Mouse (Mus musculus) heart, postnatal 25 days (tissue): Measurements from ENCODE around the gene Hist1h1d. TPM values are rescaled to one million over a fixed set of nuclear protein-coding genes. Genes with fewer than 3 reads are reported as not detected.
"Not testable (repeated sequence)": the region's sequence is repeated elsewhere in the genome, so short reads cannot be mapped to it uniquely, and the experiment has no call there.

Experiments used
- DNase-seq: peaks from one replicate; pipeline ENCODE4 v3.0.0; 2022; ENCODE audit warnings: low spot score
- intact Hi-C: fragments of 180-260 bp; cut with DNase I; formaldehyde crosslinking; loops from one replicate; pipeline ENCODE4 v1.15.1; 2025
- total RNA-seq, 2 experiments: library from RNA; stranded (reverse); gene quantifications; 2 replicates each; pipeline ENCODE4 v1.2.3; 2021

Hist1h1d gene
- total RNA-seq, 2 experiments from 2014 or later, result 1.8 to 2.5 TPM

DNA sequence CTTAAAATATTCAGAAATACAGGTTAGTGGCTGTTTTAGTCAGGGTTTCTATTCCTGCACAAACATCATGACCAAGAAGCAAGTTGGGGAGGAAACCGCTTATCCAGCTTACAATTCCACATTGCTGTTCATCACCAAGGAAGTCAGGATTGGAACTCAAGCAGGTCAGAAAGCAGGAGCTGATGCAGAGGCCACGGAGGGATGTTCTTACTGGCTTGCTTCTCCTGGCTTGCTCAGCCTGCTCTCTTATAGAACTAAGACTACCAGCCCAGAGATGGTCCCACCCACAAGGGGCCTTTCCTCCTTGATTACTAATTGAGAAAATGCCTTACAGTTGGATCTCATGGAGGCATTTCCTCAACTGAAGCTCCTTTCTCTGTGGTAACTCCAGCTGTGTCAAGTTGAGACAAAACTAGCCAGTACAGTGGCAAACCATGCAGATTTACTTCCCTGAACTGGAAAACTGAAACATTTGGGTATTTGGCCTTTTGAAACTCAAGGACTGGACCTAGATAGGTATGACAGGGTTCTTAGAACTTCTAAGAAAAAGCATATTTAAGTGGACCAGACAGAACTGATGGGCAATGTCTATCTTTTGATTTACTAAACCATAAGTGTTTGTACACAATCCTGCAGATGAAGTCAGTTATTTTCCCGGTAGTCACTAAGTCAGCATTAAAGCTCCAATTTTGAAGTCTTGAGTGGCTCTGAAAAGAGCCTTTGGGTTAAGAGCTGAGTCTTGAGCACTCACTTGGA is 10.7 kb upstream of the Hist1h1d start:
- intact Hi-C loops, DNase-seq: not testable (repeated sequence)

DNA sequence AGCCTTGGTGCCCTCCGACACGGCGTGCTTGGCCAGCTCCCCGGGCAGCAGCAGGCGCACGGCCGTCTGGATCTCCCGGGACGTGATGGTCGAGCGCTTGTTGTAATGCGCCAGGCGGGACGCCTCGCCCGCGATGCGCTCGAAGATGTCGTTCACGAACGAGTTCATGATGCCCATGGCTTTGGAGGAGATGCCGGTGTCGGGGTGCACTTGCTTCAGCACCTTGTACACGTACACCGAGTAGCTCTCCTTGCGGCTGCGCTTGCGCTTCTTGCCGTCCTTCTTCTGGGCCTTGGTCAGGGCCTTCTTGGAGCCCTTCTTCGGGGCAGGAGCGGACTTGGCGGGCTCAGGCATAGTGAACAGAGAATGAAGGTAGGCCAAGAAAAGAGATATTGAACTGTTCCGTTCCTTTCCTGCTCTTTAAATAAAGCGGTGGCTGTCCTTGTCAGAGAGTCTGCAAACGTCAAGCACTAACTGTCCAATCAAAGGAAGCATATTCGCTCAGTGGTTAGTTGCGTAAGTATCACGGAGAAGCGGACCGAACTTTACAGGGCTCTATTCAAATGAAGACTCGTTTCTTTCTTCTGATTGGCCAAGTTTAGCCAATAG is 10.0 kb upstream of the Hist1h1d start, which contains the start of gene Hist1h2bh:
Gene Hist1h2bh, minus strand, starts transcription at position 394 of the 609 bp plus-strand sequence.
- DNase-seq, result peak; percentile 53
- intact Hi-C loops, result not testable (repeated sequence)

DNA sequence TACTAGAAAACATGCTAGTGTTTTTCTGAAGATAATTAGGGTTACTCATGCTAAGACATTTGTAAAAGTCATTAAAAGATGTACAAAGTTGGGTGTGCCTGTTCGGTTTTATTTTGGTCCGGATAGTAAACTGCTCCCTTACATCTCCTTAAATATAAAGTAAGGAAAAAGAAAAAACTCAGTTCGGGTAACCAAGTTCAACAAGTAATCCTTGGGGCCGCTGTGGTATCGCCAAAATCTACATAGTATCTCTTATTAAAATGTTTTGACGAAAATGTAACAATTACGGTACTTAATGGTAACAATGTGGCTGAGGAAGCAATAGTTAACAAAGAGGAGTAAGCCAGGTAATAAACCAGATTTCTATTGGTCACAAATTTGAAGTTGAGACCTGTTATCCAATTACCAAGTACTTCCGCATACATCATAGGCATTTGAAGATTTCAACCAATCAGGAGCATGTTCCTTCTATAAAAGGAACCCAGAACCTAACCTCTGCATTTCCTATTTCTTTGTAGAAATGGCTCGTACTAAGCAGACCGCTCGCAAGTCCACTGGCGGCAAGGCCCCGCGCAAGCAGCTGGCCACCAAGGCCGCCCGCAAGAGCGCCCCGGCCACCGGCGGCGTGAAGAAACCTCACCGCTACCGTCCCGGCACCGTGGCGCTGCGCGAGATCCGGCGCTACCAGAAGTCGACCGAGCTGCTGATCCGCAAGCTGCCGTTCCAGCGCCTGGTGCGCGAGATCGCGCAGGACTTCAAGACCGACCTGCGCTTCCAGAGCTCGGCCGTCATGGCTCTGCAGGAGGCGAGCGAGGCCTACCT is 8.9 kb upstream of the Hist1h1d start, which contains the start of gene Hist1h3f:
Gene Hist1h3f, plus strand, starts transcription at position 88 of the 822 bp plus-strand sequence.
- DNase-seq, result peak; percentile 56
- intact Hi-C loops, result no loop called here

DNA sequence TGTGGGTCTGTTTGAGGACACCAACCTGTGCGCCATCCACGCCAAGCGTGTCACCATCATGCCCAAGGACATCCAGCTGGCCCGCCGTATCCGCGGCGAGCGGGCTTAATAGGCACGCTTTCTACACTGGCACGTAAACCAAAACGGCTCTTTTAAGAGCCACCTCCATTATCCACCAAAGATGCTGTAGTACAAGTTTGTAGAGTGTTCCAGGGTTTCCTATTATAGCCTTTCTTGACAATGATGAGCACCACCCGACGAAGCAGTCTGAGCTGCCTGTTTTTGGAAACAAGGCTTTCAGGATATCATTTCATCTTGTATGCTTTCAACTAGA is 8.3 kb upstream of the Hist1h1d start:
- DNase-seq, intact Hi-C loops: not testable (repeated sequence)

DNA sequence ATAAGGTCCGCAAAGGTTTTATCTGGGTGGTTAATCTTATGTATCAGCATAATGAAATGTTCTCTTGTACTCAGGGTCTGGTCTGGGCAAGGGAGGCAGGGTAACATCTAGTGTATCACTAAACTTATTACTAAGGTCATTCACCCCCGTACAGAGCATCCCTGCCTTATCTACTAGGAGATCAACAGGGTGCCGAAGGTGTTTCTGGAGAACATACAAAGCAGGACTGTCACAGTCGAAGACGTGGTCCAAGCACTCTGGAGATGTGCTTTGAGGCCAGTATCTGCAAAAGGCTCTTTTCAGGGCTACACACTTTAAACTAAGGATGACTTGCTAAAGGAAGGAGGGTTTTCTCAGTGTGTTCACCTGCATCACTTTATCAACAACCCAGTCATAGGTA is 6.4 kb upstream of the Hist1h1d start:
- DNase-seq, result no peak

DNA sequence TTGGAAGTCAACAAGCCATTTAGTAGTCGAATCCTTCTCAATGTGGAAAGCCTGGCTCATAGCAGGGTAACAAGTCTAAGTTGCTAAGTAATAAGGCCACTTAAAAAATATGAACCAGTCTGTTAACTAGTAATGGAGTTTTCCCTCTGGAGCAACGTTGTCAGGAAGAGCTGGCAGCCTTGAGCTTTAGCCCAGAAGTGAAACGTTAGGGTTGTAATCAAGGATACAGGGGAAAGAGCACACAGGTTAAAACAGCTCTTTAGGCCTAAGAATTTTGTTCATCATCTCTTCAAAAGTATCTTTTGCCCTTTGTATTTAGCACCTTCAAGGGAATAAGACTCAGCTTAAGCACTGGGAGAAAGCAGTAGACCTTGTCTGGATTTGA is 2.3 kb upstream of the Hist1h1d start:
- intact Hi-C loops, result no loop called here
- no peak for DNase-seq

More for the DNA sequence above, 6.4 kb upstream of the Hist1h1d start:
- intact Hi-C loops, result no loop called here

DNA sequence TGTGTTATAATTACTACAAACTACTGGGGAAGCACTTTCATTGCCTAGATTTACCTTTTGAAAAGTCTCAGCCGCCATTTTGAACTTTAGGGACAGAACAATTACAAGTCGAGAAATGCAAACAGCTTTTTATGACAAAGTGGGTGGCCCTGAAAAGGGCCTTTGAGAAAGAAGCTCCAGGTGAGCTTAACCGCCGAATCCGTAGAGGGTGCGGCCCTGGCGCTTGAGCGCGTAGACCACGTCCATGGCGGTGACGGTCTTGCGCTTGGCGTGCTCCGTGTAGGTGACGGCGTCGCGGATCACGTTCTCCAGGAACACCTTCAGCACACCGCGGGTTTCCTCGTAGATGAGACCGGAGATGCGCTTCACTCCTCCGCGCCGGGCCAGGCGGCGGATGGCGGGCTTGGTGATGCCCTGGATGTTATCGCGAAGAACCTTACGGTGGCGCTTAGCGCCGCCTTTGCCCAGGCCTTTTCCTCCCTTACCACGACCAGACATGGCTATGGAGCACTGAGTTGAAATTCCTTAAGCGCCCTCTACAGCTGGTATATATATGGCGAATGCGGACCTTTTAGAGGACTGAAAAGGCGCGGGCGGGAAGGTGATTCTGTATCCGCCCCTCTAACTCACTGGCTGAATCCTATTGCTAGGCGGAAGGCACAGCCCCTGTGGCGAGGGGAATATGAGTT is 1.8 kb upstream of the Hist1h1d start, which contains the start of gene Hist1h4f:
Gene Hist1h4f, minus strand, starts transcription at position 503 of the 689 bp plus-strand sequence.
- intact Hi-C loops, result not testable (repeated sequence)
- DNase-seq, result peak; percentile 62

DNA sequence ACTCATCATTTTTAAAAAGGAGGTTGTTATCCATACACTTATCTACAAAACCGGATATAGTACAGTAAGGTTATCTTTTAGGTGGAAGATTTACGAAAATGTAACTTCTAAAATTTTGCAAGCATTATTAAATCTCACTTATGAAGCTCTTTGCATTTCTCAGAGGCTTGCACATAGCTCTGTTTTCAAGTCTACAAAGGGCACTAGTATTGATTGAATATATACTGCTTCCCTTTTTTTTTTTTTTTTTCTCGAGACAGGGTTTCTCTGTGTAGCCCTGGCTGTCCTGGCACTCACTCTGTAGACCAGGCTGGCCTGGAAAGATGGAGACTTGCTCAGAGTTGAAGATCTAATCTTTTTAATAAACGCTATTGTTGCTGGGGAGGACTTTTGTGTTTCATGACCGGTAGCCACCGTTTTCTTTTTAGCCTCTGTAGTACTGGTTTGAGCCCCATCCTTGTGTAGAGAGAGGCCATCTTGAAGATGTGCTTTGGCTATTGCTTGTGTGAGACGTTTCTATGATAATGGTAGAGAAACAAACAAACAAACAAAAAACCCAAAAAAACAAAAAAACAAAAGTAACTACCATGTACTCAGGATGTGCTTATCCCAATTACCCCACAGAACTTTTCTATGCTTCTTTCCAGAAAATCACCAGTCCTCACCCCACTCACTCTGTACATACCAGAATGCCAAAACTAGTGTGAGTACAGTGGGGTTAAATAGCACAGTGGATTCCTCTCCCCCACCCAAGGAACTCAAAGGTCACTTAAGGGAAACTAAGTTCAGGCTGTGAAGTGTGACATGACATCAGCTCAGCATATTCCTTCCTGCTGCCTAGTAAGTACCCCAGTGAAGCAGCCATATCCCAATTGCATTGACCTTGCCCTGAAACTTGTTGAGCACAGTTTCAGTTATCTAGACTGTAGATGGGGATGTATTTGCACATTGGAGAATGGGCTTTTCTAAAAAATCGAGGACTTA is 839 bp upstream of the Hist1h1d start:
- DNase-seq, result no peak
- intact Hi-C loops, result no loop called here

DNA sequence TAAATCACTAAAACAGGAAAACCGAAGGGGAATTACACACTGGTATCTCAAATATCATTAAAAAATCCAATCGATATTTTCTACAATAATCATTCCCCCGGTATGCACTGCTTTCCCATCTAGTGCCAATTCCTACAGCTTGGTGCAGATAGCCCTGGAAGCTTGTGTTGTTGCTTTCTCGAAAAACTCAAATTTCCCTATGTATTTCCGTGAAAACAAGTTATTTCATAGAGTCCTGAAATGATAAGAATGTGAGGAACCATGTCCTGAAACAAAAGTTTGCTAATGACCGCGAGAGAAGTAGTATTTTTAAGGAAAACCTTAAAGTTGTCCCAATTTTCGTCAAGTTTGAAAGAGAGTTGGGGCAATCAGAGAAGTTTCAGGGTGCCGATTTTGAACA is 1.3 kb downstream of the Hist1h1d start:
- intact Hi-C loops, result no loop called here
- DNase-seq, result no peak

DNA sequence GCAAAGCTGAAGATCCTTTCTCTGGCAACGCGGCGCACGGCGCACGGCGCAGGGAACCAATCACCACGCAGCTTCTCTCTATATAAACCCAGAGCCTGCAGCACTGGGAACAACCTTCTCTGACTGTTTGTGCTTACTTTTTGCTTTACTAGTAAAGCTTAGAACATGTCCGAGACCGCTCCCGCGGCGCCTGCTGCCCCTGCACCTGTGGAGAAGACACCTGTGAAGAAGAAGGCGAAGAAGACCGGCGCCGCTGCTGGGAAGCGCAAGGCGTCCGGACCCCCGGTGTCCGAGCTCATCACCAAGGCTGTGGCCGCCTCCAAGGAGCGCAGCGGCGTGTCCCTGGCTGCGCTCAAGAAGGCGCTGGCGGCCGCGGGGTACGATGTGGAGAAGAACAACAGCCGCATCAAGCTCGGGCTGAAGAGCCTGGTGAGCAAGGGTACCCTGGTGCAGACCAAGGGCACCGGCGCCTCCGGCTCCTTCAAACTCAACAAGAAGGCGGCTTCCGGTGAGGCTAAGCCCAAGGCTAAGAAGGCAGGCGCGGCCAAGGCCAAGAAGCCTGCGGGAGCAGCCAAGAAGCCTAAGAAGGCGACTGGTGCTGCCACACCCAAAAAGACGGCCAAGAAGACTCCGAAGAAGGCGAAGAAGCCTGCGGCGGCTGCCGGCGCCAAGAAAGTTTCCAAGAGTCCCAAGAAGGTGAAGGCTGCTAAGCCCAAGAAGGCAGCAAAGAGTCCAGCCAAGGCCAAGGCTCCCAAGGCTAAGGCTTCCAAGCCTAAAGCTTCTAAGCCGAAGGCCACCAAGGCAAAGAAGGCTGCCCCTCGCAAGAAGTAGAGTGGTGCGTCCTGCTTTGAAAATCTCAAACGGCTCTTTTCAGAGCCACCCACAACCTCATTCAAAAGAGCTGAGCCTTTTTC is 2.1 kb downstream of the Hist1h1d start:
- DNase-seq, result peak; percentile 52
- intact Hi-C loops, result no loop called here

DNA sequence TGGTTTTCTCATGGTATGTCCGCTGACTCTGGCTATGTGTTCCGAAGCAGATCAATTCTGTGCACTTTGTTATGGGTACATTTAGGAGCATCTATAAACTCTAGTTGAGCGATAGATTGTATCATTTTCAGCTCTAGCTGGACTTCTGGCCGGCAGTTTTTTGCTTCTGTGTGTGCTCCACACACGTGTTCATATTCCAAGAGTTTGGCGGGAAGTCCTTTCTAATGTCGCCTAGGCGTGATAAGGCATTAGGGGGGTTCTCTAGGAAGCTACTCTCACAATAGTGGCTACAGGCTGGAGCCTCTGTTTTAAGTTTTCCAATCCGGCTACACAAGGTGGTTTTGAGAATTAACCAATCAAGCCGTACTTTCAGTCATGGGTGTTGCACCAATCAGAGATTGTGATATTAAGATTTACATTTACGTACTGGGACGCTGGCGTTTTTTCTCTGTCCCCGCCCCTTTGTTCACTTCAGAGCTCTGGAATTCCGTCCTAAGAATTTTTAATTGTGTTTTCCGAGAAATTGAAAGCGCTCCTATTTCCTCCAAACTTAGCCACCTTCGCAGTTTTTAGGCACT is 2.9 kb downstream of the Hist1h1d start:
- DNase-seq, result peak; percentile 45
- intact Hi-C loops, result no loop called here

DNA sequence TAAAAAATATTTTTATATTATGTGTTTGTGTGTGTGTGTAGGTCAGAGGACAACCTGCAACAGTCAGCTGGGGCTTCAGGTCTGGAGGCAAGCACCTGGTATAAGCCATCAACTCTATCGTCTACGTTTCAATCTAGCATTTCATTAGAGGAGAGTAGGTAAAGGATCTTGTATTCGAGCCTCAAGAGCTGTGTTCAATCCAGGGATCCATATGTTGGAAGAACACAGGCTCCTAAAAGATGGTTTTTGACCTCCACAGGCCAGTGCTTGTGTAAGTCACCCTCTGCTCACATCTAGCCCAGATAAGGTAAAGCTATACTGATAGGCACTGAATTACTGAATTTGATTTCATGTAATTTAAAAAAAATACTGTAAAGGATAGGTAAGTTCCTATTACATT is 3.8 kb downstream of the Hist1h1d start:
- DNase-seq, result no peak
- intact Hi-C loops, result no loop called here

DNA sequence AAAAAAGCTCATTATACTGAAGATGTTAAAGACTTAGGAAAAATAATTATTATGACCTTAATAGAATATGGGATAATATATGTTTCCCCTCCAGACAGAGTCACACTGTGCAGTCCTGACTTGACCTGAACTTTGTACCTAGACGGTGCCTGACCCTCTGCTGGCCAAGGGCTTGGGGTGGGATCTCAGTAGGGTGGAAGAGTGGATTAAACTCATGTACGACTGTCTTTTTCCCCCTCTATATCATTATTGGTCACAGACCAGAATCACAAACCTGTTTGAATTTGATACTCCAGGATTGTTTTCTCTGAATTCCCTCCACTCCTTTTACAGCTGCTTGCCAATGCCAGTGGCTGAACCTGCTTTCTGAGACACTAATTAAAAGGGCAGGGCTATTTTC is 7.6 kb downstream of the Hist1h1d start:
- intact Hi-C loops, DNase-seq: not testable (repeated sequence)

DNA sequence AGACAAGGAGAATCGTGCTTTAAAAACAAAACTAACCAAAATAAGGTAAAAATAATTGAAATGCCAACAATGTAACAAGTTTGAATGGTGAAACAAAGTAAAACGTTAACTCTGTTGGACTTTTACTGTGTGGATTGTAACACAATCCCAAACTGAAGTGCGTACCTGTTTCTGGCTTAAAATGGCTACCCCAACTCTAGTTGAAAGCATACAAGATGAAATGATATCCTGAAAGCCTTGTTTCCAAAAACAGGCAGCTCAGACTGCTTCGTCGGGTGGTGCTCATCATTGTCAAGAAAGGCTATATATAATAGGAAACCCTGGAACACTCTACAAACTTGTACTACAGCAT is 8.4 kb downstream of the Hist1h1d start:
- intact Hi-C loops, DNase-seq: not testable (repeated sequence)

DNA sequence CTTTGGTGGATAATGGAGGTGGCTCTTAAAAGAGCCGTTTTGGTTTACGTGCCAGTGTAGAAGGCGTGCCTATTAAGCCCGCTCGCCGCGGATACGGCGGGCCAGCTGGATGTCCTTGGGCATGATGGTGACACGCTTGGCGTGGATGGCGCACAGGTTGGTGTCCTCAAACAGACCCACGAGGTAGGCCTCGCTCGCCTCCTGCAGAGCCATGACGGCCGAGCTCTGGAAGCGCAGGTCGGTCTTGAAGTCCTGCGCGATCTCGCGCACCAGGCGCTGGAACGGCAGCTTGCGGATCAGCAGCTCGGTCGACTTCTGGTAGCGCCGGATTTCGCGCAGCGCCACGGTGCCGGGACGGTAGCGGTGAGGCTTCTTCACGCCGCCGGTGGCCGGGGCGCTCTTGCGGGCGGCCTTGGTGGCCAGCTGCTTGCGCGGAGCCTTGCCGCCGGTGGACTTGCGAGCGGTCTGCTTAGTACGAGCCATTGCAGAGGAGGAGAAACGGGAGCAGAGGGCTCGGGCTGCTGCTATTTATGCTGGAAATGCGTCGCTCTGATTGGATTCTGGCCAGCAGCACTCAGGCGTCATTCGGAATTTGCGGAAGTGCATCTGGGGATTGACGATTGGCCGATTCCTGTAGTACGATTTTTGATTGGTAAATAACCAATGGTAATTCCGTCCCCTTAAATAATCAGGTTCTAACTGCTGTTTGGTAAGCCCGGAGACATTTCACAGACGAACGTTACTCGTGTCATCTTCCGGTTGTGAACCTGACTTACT is 9.0 kb downstream of the Hist1h1d start, which contains the start of gene Hist1h3e:
Gene Hist1h3e, minus strand, starts transcription at position 487 of the 777 bp plus-strand sequence.
- intact Hi-C loops, result not testable (repeated sequence)
- DNase-seq, result peak; percentile 86

DNA sequence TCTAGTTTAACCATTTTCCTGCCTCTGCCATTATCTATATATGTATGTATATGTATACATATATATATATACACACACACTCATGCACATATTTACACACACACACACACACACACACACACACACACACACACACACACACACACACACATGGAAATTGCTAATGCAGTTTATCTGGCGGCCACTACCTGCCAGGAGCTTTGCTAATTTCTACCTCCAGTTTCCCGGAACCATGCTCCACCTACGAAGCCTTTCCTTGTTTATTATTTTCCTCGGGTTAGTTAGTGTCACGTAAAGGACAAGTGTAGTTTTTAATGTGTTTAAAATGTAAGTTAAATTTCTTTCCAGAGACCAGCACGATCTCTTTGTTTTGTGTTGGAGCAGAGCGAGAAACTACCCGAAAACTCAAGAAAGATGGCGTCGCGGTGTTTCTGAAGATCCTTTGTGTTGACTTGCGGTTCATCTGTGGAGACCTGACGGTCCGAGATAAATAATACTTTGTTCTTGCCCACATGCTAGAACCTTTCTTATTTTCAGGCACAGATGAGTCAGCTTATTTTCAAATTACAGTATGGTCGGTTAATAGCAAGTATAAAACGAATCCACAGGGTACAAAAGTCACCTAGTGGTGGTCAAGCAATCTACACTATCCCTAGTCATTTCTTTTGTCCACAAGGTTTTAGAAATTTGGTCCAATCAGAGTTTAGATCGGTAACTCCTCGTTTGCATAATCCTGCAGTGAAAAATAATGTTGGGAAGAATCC is 9.8 kb downstream of the Hist1h1d start:
- intact Hi-C loops, result no loop called here
- no peak for DNase-seq
